Mouse (Mus musculus) layer of hippocampus, postnatal 14 days (tissue): ENCODE data around the gene Lrmda. TPM values are rescaled to one million over a fixed set of nuclear protein-coding genes. Genes with fewer than 3 reads are reported as not detected.

Source experiments
- DNase-seq, 2 experiments: peaks; one replicate each; pipeline ENCODE4 v3.0.0; 2021 to 2022; ENCODE audit warnings: low spot score in 2 of 2, mixed read lengths in 1 of 2
- total RNA-seq, 2 experiments: library from RNA; stranded (reverse); gene quantifications; 2 replicates each; pipeline ENCODE4 v1.2.3; 2021

The Lrmda gene
- total RNA-seq, 2 experiments from 2014 or later, result 0.95 TPM; not detected in 1

DNA sequence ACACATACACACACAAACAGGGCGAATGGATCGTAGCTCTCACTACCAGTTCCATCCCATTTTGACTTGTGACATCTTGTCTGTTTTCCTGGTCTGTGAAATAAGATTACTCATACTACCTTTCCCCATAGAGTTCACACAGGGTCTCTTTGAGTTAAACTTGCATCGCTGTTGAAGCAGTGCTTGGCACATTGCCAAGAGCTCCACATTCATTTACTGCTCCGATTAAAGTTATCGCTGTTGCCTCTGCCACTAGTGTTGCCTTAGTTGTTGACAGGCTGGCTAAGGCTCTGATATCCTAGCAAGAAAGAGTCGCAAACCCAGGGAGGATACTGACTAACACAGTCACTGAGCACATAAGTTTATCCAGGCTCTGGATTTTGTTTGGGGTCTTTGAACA, 675.9 kb downstream of the Lrmda start:
- no peak for DNase-seq

DNA sequence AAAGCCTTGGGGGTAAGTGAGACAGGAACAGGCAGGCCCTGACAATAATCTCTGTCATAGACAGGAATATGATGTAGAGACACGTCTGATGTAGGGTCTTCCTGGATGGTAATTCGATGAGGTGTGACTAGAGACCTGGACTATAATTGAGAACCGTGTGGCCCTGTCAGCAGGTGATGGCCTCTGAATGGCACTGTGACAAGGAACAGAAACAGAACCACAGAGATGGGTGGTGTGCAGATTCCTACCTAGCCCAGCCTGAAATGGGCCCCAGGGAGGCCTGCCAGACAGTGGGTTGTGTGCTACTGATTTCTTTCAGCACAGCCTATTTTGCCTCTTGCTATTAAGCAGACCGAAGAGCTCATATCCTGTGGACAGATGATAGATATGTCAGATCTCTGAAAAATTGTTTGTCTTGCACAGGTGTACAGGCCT, 676.4 kb downstream of the Lrmda start:
- DNase-seq, result no peak

DNA sequence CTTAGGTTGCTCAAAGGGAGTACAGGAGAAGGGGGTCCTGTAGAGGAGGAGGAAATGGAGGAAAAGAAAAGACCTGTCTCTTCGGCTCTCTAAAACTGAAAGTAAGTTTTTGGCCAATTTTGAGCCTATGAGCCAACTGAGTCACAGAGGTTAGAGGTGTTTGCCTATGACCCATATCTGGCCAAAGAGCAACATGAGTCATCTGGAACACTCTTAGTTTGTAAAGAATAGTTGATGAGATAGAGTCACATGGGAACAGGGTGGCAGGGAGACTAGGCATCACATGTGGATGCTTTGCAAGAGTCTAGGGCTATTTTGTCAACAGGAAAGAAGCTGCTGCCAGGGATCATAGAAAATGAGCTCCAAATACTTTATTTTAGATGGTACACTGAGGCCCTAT, 680.7 kb downstream of the Lrmda start:
- DNase-seq, result no peak

DNA sequence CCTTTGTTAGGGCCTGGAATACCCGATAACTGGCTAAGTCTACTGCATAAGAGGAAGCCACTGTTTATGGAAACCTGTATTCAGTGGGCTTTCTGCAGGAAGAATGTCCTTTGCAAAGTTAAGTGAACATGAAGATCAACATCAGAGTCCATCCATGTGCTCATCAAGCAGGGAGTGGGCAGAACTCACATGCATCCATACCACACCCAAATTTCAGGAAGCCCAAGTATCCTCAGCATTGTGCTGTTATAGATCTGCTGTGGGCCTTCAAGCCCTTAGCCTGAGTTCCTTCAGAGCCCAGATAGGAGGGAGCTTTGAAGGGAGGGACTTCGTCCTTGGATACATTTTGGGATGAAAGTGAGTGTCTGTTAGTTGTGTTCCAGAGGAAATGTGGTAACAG, 681.2 kb downstream of the Lrmda start:
- no peak for DNase-seq

DNA sequence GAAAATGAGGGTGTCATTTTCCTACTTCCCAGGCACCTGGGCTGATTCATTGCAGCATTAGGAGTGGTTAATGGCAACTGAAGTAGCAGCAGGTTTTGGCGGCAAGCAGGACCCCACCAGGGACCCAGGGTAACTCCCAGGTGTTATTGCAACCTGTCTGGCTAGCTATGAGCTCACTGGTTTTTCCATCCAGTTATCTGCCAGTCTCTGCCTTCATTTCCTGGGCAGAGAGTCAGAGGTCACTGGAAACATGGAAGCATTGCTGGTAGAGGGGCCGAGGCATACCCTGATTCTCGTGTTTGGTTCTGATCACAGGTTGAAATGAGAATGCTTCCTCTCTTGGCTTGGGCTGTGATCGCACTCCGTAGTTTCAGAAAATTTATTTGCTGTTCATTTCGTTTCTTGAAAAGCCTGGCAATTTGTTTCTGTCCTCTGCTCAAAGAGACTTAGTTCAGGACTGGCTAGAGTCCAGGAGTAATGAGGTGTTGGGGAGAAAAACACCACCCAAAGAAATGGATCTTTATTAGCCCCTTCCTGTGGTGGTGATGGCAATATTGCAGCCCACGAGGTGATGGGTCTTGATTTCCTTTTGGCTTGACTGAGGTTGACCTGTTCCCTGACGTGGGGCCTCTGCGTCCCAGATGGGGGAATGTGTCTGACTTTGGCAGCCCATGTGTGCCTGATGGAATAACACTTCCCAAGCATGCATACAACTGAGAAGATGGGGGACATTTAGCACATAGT, 688.6 kb downstream of the Lrmda start:
- DNase-seq, result no peak

DNA sequence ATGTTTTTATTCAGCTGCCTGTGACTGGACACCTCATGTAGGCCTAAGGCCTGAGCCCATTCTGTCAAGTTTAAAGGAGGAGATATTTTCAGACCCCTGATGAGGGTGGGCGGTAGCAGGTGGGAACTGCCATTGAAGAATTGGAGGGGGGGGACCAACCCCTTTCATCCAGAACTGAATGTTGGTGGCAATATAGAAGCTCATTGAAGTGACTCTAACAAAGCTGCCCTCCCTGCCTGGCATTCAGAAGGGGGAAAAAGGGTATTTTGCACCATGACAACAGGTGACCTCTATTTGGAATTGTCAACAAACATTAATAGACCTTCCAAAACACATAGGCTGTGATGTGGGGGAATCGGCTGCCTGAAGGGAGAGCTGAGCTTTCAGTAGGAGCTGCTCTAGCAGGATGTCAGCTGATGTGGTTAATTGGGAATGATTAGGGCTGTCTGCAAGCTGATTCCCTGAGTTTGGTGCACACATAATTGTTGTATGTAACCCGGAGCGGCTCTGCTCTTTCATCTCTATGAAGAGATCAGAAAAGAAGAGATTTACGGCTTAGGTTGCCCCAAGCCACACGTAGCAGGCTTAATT, 690.7 kb downstream of the Lrmda start:
- DNase-seq, result no peak

DNA sequence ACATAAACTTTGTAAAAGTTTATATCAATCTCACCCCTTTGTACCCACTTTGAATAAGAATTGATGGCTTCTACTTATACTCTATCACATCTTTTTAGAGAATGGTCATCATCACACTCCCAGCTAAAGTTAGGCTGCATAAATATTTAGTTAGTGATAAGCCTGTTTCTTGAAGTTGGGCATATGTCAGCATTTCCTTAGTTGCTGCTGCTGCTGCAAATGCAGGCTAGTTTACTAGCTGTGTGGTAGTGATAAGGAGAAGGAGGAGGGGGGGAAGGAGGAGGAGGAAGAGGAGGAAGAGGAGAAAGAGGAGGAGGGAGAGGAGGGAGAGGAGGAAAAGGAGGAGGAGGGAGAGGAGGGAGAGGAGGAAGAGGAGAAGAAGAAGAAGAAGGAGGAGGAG, 692.9 kb downstream of the Lrmda start:
- DNase-seq, result no peak

DNA sequence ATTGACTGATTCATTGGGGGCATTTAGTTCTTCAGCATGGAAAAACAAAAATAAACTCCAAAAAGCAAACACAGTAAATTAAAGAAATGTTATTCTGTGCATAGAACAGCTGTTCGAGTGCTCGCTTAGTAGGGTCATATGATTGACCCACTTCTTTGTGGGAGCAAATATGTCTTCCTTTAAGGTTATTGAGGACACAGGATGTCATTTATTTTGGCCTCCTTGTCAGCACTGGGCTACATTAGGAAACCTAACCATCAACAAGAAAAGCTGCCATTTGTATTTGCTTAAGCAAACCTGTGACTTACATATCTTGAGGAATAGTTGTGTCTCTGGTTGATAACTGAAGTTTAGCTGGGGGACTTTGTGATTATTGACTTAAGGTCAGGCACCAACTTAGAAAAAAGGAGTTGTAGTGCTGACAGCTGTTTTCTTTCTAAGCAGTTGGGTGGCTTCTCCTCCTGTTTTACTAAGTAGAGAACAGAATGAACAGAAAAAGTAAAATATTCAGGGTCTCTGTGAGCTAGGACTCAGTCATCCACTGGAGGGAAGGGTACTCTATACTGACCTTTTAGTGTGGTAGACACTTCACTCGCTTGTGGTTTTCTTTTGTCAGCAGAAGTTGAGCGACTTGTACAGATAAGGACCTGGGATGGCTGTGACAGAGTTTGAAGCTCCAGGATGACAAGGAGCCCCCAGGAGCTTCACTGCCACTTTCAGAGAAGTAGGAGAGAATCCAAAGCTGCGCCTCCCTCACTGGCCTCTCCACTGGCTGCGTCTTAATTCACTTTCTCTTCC, 696.3 kb downstream of the Lrmda start:
- DNase-seq, result no peak

DNA sequence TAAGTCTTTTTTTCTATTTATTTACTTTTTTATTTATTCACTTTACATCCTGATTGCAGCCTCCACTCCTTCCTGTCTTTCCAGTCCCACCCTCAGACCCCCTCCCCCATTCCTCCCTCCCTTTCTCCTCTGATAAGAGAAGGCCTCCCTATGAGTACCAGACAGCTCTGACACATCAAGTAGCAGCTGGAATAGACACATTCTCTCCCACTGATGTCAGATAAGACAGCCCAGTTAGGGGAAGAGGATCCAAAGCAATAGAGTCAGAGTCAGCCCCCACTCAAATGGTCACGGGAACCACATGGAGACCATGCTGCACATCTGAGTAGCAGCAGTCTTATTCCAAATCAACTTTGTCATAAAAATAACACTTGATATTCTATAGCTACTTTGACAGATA, 700.5 kb downstream of the Lrmda start:
- no peak for DNase-seq

DNA sequence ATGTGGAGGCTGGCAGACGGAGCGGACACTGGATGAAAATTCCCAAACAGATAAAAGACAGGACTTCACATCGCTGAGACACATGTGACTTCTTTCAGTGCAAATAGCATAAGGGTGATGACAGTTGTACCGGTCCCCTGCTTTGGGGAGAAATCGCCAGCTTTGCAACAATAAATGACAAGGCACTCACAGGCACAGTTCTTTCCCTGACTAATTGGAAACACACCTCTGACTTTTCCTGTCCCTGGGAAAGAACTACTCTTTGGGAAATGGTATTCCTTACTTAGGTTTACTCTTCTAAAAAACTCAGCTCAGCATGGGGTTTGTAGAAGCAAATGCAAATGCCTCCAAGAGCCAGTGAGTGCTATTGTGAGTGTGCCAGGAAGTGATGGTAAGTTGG, 702.3 kb downstream of the Lrmda start:
- DNase-seq, result no peak

DNA sequence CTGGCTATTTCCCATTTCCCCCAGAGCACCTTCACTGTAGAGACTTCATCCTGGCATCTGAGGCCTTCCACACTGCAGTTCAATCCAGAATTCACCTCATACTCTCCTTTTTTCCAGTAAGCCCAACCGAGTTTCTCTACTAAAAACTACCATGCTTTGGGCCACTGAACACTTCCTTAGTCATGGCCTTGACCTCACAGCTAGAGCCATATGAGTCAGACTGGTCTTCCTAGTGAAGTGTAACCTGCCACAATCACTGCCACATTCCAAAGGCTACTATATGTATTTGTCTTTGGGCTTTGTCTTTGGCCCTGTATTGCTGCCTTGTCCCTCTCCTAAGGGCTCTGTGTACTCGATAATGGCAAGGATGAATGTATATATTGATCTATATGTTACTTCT, 708.0 kb downstream of the Lrmda start:
- no peak for DNase-seq

DNA sequence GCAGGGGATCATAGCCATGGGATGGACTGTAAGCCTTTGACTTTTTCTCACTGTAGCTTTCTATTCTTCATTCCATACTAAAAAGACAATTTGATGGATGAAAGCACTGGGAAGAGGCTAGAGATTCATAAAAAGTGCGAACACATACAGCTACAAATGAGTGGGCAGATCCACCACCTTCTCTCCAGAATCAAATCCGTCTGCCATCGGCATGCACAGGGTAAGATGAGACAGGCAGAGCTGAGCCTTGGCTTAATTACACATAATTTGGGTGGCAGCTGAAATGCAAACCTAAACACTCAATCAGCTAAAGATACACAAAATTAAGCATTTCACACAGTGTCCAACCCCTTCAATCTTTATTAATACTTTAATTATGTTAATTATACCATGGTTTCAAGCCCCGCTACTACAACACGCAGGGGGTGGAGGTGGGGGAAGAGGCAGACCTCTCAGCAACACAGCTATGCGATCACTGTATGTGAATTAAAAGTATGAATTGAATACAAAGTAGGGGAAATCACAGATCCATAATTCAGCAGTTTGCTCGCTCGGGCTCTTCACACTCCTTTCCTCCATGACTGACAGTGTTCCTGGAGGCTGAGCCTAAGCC, 709.2 kb downstream of the Lrmda start:
- DNase-seq, result peak in 1 of 2 experiments; percentile 52

DNA sequence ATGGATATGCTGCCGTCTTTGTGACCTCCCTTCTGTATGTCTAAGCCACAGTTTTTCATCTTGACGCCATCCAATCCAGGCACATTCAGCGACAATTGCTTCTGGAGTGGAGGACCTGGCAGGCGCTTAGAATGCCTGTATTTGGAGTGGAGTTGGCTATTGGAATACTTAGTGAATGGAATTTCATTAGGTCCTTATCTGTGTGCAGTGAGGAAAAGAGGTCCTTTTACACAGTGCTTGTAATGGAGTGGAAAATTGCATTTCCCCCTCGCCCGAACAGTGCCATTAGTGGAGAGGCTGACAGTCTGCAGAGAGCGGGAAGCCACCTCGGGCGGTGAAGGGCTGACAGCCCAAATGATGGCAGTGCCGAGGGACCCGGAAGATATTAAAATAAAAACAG, 719.1 kb downstream of the Lrmda start:
- no peak for DNase-seq

DNA sequence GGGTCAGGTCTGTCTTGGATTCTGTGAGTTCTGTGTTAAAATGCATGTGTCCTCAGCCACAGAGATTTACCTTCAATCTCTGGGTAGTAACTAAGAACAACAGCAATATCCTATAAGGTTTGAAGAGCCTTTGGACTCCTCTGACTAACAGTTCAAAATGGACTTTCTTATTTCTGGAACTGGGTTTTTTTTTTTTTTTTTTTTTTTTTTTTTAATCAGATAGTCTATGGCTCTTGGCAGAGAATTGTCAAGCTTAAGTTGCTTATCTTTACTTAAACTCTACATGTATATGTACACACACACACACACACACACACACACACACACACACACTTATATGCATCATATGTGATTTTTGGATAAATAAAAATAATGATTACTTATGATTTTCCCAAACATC, 723.0 kb downstream of the Lrmda start:
- DNase-seq, result no peak

DNA sequence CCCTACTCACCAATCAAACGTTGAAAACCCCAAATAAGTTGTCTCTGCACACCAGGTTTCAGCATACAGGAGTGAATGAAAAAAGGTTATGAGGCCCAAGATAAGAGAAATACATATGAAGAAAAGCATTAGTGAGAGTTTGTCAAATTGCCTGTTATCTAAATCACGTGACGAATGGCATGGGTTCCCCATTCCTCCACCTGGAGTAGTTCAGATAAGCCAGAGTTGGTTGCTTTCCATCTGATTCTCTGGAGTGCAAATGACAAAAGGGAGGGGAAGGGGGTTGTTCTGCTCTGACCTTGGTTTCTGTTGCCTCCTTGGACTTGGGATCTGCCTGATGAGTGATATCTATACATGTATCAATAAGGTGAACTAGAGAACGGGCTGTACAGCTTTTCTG, 723.8 kb downstream of the Lrmda start:
- no peak for DNase-seq

DNA sequence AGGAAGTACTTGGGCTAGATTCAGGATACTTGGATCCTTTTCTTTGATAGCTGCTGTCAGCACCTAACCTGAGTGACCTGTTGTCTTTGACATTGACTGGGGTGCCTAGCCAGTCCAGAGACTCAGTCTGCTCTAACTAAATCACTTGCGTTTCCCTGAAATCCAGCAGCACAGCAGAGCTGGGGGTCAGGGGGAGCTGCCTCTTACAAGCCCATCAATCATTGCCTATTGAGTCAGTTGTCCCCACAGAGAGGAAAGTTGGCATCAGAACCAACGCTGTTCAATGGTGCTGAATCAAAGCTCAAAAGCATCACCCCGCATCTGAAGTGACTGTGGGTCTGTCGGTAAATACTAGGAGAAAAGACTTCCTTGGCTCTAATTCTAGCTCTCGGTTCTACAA, 725.2 kb downstream of the Lrmda start:
- DNase-seq, result no peak

DNA sequence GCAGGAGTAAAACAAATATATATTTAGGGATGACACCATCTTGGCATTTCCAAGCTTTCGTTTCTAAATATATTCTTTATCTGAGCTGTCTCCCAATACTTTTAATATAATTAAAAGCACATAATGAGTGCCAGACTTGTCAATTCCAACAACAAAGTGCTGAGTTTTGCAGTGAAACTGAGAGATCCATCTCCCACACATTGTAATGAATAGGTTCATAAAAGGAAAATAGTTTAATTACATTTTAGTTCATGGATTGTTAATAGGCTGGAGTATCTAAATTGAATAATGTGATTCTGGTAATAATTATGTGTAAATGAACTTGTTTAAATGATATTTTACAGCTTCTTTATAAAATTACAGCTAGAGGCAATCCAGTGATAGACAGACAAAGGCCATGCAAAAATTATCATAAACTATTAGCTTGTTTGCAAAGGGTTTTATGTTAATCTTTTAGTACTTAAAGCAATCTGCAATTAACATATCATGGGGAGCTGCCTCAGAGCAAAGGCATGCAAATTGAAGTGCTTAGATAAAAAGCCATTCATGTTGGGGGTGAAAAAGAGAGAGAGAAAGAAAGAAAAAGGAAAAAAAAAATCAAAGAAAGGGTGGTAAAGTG, 725.9 kb downstream of the Lrmda start:
- no peak for DNase-seq

DNA sequence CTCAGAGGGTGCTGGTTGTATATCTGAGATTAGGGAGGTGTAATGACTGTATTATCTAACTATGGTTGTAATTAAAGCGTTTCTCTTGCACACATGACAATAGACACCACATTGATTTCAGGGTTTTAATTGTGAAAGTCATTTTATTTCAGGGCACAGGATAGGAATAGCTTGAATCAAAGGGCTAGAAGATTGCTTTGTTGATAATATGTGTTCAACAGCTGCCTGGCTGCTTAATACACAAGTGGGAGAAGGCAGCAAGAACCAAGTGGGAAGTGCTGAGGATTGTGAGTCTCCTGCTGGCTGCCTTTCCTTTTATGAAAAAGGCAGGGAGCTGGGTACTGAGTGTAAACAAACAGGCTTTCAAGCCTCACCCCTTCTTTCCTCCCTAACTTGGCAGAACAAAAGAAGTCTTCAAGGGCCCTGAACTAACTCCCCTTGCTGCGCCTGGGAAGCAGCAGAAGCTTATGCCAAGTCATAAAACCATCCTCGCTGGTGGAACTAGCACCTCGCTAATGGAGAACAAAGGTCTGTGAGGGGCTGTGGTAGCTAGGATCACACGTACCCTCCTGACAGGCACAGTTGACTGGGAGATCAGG, 726.5 kb downstream of the Lrmda start:
- no peak for DNase-seq

DNA sequence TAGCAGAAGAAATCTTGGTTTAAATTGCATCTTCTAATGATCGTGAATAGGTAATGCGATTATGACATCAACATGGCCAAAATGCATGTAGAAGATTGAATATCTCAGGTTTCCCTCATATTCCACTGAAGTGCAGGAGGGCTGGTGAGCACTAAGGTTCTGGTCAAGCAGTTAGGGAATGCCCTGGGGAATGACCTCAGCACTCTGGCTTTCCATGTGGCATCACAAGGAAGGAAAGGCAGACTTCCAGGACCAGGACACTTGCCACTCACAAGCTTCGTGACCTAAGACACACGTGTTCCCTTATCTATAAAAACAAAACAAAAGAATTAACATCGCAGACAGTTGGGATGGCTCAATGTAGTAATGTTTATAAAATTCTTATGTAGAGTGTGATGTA, 728.3 kb downstream of the Lrmda start:
- DNase-seq, result no peak

DNA sequence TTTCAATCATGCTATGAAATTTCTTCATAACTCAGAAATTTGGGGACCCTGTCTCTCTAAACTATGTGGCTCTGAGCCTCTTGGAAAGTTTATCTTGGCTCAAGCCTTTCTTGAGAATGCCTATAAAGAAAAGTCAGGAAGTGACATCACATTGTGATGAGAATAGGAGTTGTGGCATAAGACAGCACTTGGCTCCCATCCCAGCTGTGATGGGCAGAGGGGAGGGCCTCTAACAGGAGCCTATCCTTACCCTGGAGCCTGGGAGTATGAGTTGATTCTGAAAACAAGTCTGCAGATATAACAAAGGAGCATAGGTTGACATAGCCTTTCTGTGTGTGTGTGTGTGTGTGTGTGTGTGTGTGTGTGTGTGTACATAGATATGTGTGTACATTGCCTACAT, 730.9 kb downstream of the Lrmda start:
- no peak for DNase-seq

DNA sequence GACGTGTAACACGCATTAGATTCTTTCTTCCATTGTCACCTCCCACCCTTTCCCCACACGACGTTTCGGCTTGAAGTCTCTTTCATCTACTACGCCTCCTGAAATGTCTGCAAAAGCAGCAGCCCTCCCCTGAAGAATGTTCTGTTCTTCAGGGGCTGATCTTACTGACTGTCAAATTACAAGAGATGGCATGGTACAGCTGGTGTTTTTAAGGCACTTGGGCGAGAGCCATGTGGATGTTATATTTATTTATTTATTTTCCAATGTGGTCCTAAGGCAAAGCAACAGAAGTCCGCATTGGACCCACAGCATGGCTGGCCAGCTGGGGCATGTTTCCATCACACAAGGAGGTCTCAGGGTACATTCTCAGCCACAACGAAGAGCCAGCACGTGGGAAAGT, 731.8 kb downstream of the Lrmda start:
- peak in 1 of 2 experiments; percentile 40 for DNase-seq
